22 mouse cellular contexts compared by ENCODE assay signal in the genomic region with DNA sequence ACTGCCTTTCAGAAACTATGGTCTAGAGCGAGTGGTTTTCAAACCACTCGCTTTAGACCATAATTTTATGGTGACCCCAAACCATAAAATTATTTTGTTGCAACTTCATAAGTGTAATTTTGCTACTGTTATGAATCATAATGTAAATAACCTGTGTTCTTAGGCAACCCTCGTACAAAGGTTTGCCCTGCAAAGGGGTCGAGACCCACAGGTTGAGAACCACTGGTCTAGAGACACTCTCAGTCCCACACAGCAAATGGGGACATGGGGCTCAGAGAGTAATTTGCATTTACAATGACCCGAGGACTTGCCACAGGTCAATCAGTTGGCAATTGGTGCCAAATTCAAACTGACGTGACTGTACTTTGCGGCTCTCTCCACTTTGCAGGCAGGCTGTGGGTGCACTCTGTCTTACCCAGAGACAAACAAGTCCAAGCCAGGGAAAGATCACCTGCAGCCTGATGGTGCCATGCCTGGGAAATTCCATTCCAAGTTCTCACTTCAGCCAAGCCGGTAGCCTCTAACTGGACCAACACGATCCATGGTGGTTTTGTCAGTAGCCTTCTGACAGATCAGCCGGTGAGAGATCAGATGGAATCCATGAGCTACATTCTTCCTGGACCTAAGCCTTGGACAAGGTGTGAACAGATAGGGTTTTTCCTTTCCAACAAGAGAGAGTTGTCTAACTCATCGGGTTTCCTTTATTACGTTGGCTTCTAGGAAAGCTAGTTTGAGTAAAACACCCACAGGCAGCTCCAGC. TPM values are rescaled to one million over a fixed set of nuclear protein-coding genes. Genes with fewer than 3 reads are reported as not detected.
DNase-seq lines count a peak whose midpoint lies in the region; ATAC-seq and TF ChIP-seq lines count a peak whose summit lies in the region.
"Had no signal": no experiment of that assay in that cellular context is flagged by ENCODE, and none has a peak within 500 bp of the region (broad histone marks: within the 10 kb centered on the region; RNA-seq: fewer than 3 reads in every experiment).

No protein-coding gene starts in this region.

- peak overlapping the region; percentile 50 for H3K4me2 ChIP-seq in heart, embryonic 11.5 days
- H3K4me2 ChIP-seq in liver, embryonic 13.5 days, result peak overlapping the region; percentile 79
- no peak overlapping the region for H3K4me2 ChIP-seq in lung, postnatal 0 days (replicated peaks; ENCODE audit: low read depth, low read length)
- H3K4me2 ChIP-seq: embryonic facial prominence, embryonic 13.5 days; limb, embryonic 13.5 days; midbrain, embryonic 12.5 days; neural tube, embryonic 12.5 days had no signal

- TF ChIP-seq EP300 in heart, adult 2 months (IDR thresholded peaks at IDR 0.05; ENCODE audit: insufficient read depth, low read depth, low read length), result no peak
- TF ChIP-seq EP300 in lung, postnatal 0 days (IDR thresholded peaks at IDR 0.05), result no peak

- H3K36me3 ChIP-seq in heart, embryonic 11.5 days (ENCODE audit: control insufficient read depth, insufficient read depth, low read length), result no peaks in the 10 kb centered on the region
- H3K36me3 ChIP-seq in heart, adult 2 months (ENCODE audit: control insufficient read depth, insufficient read depth, low read length), result no peaks in the 10 kb centered on the region
- no peaks in the 10 kb centered on the region for H3K36me3 ChIP-seq in ES-E14 (ENCODE audit: control insufficient read depth, insufficient read depth, low read length, poor library complexity, severe bottlenecking)
- H3K36me3 ChIP-seq in liver, embryonic 13.5 days, result no peaks in the 10 kb centered on the region
- no peaks in the 10 kb centered on the region for H3K36me3 ChIP-seq in lung, postnatal 0 days (ENCODE audit: insufficient read depth, low read length)
- H3K36me3 ChIP-seq: embryonic facial prominence, embryonic 13.5 days; limb, embryonic 13.5 days; midbrain, embryonic 12.5 days; neural tube, embryonic 12.5 days had no signal

- peak overlapping the region; percentile 83 for H3K27ac ChIP-seq in heart, embryonic 11.5 days (ENCODE audit: low read depth, low read length)
- H3K27ac ChIP-seq in heart, adult 2 months, result no peak overlapping the region
- no peak overlapping the region for H3K27ac ChIP-seq in ES-E14 (ENCODE audit: insufficient read depth, low read depth, low read length, poor library complexity, severe bottlenecking)
- H3K27ac ChIP-seq in liver, embryonic 13.5 days, result peak overlapping the region; percentile 100
- H3K27ac ChIP-seq in lung, postnatal 0 days (ENCODE audit: low read length), result no peak overlapping the region
- H3K27ac ChIP-seq: embryonic facial prominence, embryonic 13.5 days; limb, embryonic 13.5 days; midbrain, embryonic 12.5 days; neural tube, embryonic 12.5 days had no signal

- DNase-seq in heart, adult 2 months, result no peak
- peak; percentile 40 for DNase-seq in kidney, adult 9 months
- no peak for DNase-seq in kidney, postnatal 25 days
- DNase-seq in ES-E14 (ENCODE audit: low read depth, low spot score), result no peak
- DNase-seq in liver, embryonic 13.5 days, result no peak
- no peak for DNase-seq in lung, postnatal 0 days (ENCODE audit: low spot score)
- no peak for DNase-seq in right cerebral cortex, postnatal 4 days
- DNase-seq: adrenal gland, adult 8-10 months; B cell, adult 2 months; cerebellum, postnatal 10 days; gastrocnemius, postnatal 10 days; heart, adult 18-20 months; heart, postnatal 10 days; kidney, postnatal 4 days; thymus, postnatal 4 days had no signal

- whole genome bisulfite sequencing in heart, embryonic 11.5 days (ENCODE audit: insufficient replicate concordance), result 76% methylated on average over 12 of the region's 12 CpGs
- WGBS in heart, adult 2 months, result 79% methylated on average over 12 of the region's 12 CpGs
- WGBS in liver, embryonic 13.5 days (ENCODE audit: insufficient replicate concordance), result 76% methylated on average over 12 of the region's 12 CpGs
- 79% methylated on average over 12 of the region's 12 CpGs for WGBS in lung, postnatal 0 days

- no peak for TF ChIP-seq CTCF in heart, adult 2 months (IDR thresholded peaks at IDR 0.05)
- TF ChIP-seq CTCF in lung, postnatal 0 days (IDR thresholded peaks at IDR 0.05), result no peak

- peak overlapping the region; percentile 12; the same call in 1 of the 2 replicates for H3K9ac ChIP-seq in heart, embryonic 11.5 days (ENCODE audit: low read depth, low read length)
- H3K9ac ChIP-seq in heart, adult 2 months (ENCODE audit: low read depth, low read length), result no peak overlapping the region
- no peak overlapping the region for H3K9ac ChIP-seq in ES-E14 (ENCODE audit: insufficient read depth, low read depth, low read length, poor library complexity, severe bottlenecking)
- peak overlapping the region; percentile 91 for H3K9ac ChIP-seq in liver, embryonic 13.5 days
- no peak overlapping the region for H3K9ac ChIP-seq in lung, postnatal 0 days (replicated peaks; ENCODE audit: low read depth)
- H3K9ac ChIP-seq: embryonic facial prominence, embryonic 13.5 days; limb, embryonic 13.5 days; midbrain, embryonic 12.5 days; neural tube, embryonic 12.5 days had no signal

- no peaks in the 10 kb centered on the region for H3K9me3 ChIP-seq in heart, embryonic 11.5 days (replicated peaks; ENCODE audit: control insufficient read depth, low read length)
- no peaks in the 10 kb centered on the region for H3K9me3 ChIP-seq in ES-E14 (ENCODE audit: control insufficient read depth, insufficient read depth, low read depth, low read length)
- no peaks in the 10 kb centered on the region for H3K9me3 ChIP-seq in liver, embryonic 13.5 days (replicated peaks)
- H3K9me3 ChIP-seq in lung, postnatal 0 days (ENCODE audit: low read length), result no peaks in the 10 kb centered on the region
- H3K9me3 ChIP-seq: embryonic facial prominence, embryonic 13.5 days; limb, embryonic 13.5 days; midbrain, embryonic 12.5 days; neural tube, embryonic 12.5 days had no signal

- no peak for TF ChIP-seq POLR2A in heart, adult 2 months (IDR thresholded peaks at IDR 0.05; ENCODE audit: insufficient read depth, low read depth, low read length)

- H3K27me3 ChIP-seq in heart, embryonic 11.5 days (ENCODE audit: control insufficient read depth, insufficient read depth, low read length), result peaks cover 5% of the 10 kb centered on the region; the same call in 1 of the 2 replicates
- no peaks in the 10 kb centered on the region for H3K27me3 ChIP-seq in heart, adult 2 months (ENCODE audit: control insufficient read depth, insufficient read depth, low read length)
- peaks cover 27% of the 10 kb centered on the region for H3K27me3 ChIP-seq in liver, embryonic 13.5 days
- H3K27me3 ChIP-seq in lung, postnatal 0 days (replicated peaks; ENCODE audit: insufficient read depth, low read length), result no peaks in the 10 kb centered on the region
- H3K27me3 ChIP-seq: neural tube, embryonic 12.5 days had no signal

- H3K4me3 ChIP-seq in heart, embryonic 11.5 days (ENCODE audit: low read depth, low read length), result no peak overlapping the region
- no peak overlapping the region for H3K4me3 ChIP-seq in heart, adult 2 months
- no peak overlapping the region for H3K4me3 ChIP-seq in ES-E14 (ENCODE audit: insufficient read depth in 1 of 2, low read depth in 1 of 2, low read length in 2 of 2, poor library complexity in 1 of 2, severe bottlenecking in 1 of 2)
- H3K4me3 ChIP-seq in liver, embryonic 13.5 days (replicated peaks), result peak overlapping the region; percentile 47
- no peak overlapping the region for H3K4me3 ChIP-seq in lung, postnatal 0 days (ENCODE audit: low read depth, low read length)
- H3K4me3 ChIP-seq: embryonic facial prominence, embryonic 13.5 days; limb, embryonic 13.5 days; midbrain, embryonic 12.5 days; neural tube, embryonic 12.5 days had no signal

- in situ Hi-C loops in ES-E14 (cut with MboI; ENCODE audit: low sequenced_read_pairs in 2 of 2, unreplicated experiment in 2 of 2), result no loop called here

- intact Hi-C loops in heart, adult 2 months (cut with DNase I), result no loop called here

- no peaks in the 10 kb centered on the region for H3K79me2 ChIP-seq in heart, adult 2 months (replicated peaks; ENCODE audit: control insufficient read depth, insufficient read depth, low read length)

- ATAC-seq in heart, embryonic 11.5 days (replicated peaks; ENCODE audit: insufficient number of reproducible peaks, low FRiP score, low TSS enrichment), result no peak
- no peak for ATAC-seq in liver, embryonic 13.5 days (ENCODE audit: low read depth)
- ATAC-seq in lung, postnatal 0 days, result no peak
- ATAC-seq: hindbrain, embryonic 16.5 days; intestine, embryonic 16.5 days had no signal

- H3K4me1 ChIP-seq in heart, embryonic 11.5 days (ENCODE audit: control insufficient read depth, insufficient read depth, low read length), result peaks cover 21% of the 10 kb centered on the region
- H3K4me1 ChIP-seq in heart, adult 2 months (ENCODE audit: control insufficient read depth, insufficient read depth, low read length), result peaks cover 6% of the 10 kb centered on the region
- H3K4me1 ChIP-seq in ES-E14 (ENCODE audit: control insufficient read depth in 2 of 2, insufficient read depth in 2 of 2, low read length in 2 of 2, poor library complexity in 1 of 2), result peaks cover 10 to 29% of the 10 kb centered on the region in 2 experiments; a peak in 3 of 4 replicates
- peaks cover 94% of the 10 kb centered on the region for H3K4me1 ChIP-seq in liver, embryonic 13.5 days (replicated peaks)
- no peaks in the 10 kb centered on the region for H3K4me1 ChIP-seq in lung, postnatal 0 days (ENCODE audit: insufficient read depth, low read depth, low read length)

RNA-seq across cellular contexts. Expression of a gene that starts 6.1 kb away (rescaled TPM):
- polyA plus RNA-seq in heart, embryonic 11.5 days (2014; fragmentation: Nextera tagmentation; extraction: Ambion mirVana), result 102 and 112 TPM in 2 replicates
- 10 to 100 TPM in 1 of 2 experiments, under 1 TPM in 1; 0.42 to 10.3 TPM for total RNA-seq in heart, adult 2 months (2021)
- 0.91 and 4.4 TPM in 2 replicates for polyA plus RNA-seq in heart, adult 2 months (2012; rRNA removed)
- 0.18 and 0.21 TPM in 2 replicates for total RNA-seq in ES-E14 (2012; rRNA removed)
- polyA plus RNA-seq in liver, embryonic 13.5 days (2015; fragmentation: Nextera tagmentation; extraction: Ambion mirVana), result 734 and 914 TPM in 2 replicates
- polyA plus RNA-seq in lung, postnatal 0 days (2015; fragmentation: Nextera tagmentation; extraction: Ambion mirVana), result 9.7 and 9.8 TPM in 2 replicates

RNA-seq across cellular contexts. Expression of a gene that starts 21.1 kb away (rescaled TPM):
- polyA plus RNA-seq in heart, embryonic 11.5 days (2014; fragmentation: Nextera tagmentation; extraction: Ambion mirVana), result 1.3 TPM in 2 replicates
- total RNA-seq in heart, adult 2 months (2021), result under 1 TPM in 1 of 2 experiments, not detected in 1; 0.66 TPM
- 0.23 and 0.32 TPM in 2 replicates for polyA plus RNA-seq in heart, adult 2 months (2012; rRNA removed)
- total RNA-seq in ES-E14 (2012; rRNA removed), result 6.7 and 15.9 TPM in 2 replicates
- 1.5 and 1.7 TPM in 2 replicates for polyA plus RNA-seq in liver, embryonic 13.5 days (2015; fragmentation: Nextera tagmentation; extraction: Ambion mirVana)
- polyA plus RNA-seq in lung, postnatal 0 days (2015; fragmentation: Nextera tagmentation; extraction: Ambion mirVana), result 1.7 and 1.9 TPM in 2 replicates

RNA-seq across cellular contexts. Expression of a gene that starts 35.6 kb away (rescaled TPM):
- polyA plus RNA-seq in heart, embryonic 11.5 days (2014; fragmentation: Nextera tagmentation; extraction: Ambion mirVana), result 274 and 281 TPM in 2 replicates
- 100 to 1,000 TPM; 196 to 213 TPM for total RNA-seq in heart, adult 2 months (2021)
- 307 and 331 TPM in 2 replicates for polyA plus RNA-seq in heart, adult 2 months (2012; rRNA removed)
- 152 and 175 TPM in 2 replicates for total RNA-seq in ES-E14 (2012; rRNA removed)
- 388 and 390 TPM in 2 replicates for polyA plus RNA-seq in liver, embryonic 13.5 days (2015; fragmentation: Nextera tagmentation; extraction: Ambion mirVana)
- 214 TPM in 2 replicates for polyA plus RNA-seq in lung, postnatal 0 days (2015; fragmentation: Nextera tagmentation; extraction: Ambion mirVana)

RNA-seq across cellular contexts. Expression of a gene that starts 52.6 kb away (rescaled TPM):
- polyA plus RNA-seq in heart, embryonic 11.5 days (2014; fragmentation: Nextera tagmentation; extraction: Ambion mirVana), result 52.4 and 56.4 TPM in 2 replicates
- 10 to 100 TPM; 52.5 to 59.4 TPM for total RNA-seq in heart, adult 2 months (2021)
- 14.9 and 22.1 TPM in 2 replicates for polyA plus RNA-seq in heart, adult 2 months (2012; rRNA removed)
- 138 and 155 TPM in 2 replicates for total RNA-seq in ES-E14 (2012; rRNA removed)
- polyA plus RNA-seq in liver, embryonic 13.5 days (2015; fragmentation: Nextera tagmentation; extraction: Ambion mirVana), result 70.0 and 81.5 TPM in 2 replicates
- polyA plus RNA-seq in lung, postnatal 0 days (2015; fragmentation: Nextera tagmentation; extraction: Ambion mirVana), result 53.7 and 60.9 TPM in 2 replicates

RNA-seq across cellular contexts. Expression of a gene that starts 58.0 kb away (rescaled TPM):
- polyA plus RNA-seq in heart, embryonic 11.5 days (2014; fragmentation: Nextera tagmentation; extraction: Ambion mirVana), result 110 and 113 TPM in 2 replicates
- total RNA-seq in heart, adult 2 months (2021), result 10 to 100 TPM; 83.4 to 86.9 TPM
- polyA plus RNA-seq in heart, adult 2 months (2012; rRNA removed), result 118 and 119 TPM in 2 replicates
- total RNA-seq in ES-E14 (2012; rRNA removed), result 81.5 and 154 TPM in 2 replicates
- 59.5 and 63.3 TPM in 2 replicates for polyA plus RNA-seq in liver, embryonic 13.5 days (2015; fragmentation: Nextera tagmentation; extraction: Ambion mirVana)
- polyA plus RNA-seq in lung, postnatal 0 days (2015; fragmentation: Nextera tagmentation; extraction: Ambion mirVana), result 215 and 223 TPM in 2 replicates

Comparison
In these comparisons a context has a peak if more than half of its experiments do, and no peak if none do; other contexts are left out.
1. H3K27ac ChIP-seq: peak in heart, embryonic 11.5 days (single experiment) and liver, embryonic 13.5 days (single experiment); none in heart, adult 2 months (single experiment), ES-E14 (single experiment) and lung, postnatal 0 days (single experiment).
2. H3K9ac ChIP-seq: peak in heart, embryonic 11.5 days (single experiment) and liver, embryonic 13.5 days (single experiment); none in heart, adult 2 months (single experiment), ES-E14 (single experiment) and lung, postnatal 0 days (single experiment).